Mouse (Mus musculus): ENCODE data around the gene Oog3. TPM values are rescaled to one million over a fixed set of nuclear protein-coding genes. Genes with fewer than 3 reads are reported as not detected.

Oog3 gene
- not detected in 2 replicates for total RNA-seq (2012; rRNA removed)

GRCm38 (mm10) chr4:144162563-144162962 is at the start of gene Oog3:
Oog3 (minus strand) TSS chr4:144162663.
- Histone ChIP-seq H3K27ac (ENCODE audit: insufficient read depth, low read depth, low read length, poor library complexity, severe bottlenecking) (no peak within 1 kb of the TSS), H3K4me3 (ENCODE audit: insufficient read depth in 1 of 2, low read depth in 1 of 2, low read length in 2 of 2, poor library complexity in 1 of 2, severe bottlenecking in 1 of 2) (no peak within 1 kb of the TSS), H3K9me3 (ENCODE audit: control insufficient read depth, insufficient read depth, low read depth, low read length) (no peaks in the 10 kb centered on the region), H3K4me1 (ENCODE audit: control insufficient read depth in 2 of 2, insufficient read depth in 2 of 2, low read length in 2 of 2, poor library complexity in 1 of 2) (no peaks in the 10 kb centered on the region), H3K36me3 (ENCODE audit: control insufficient read depth, insufficient read depth, low read length, poor library complexity, severe bottlenecking) (no peaks in the 10 kb centered on the region), H3K9ac (ENCODE audit: insufficient read depth, low read depth, low read length, poor library complexity, severe bottlenecking) (no peak within 1 kb of the TSS)
- DNase-seq (ENCODE audit: low read depth, low spot score): no peak
- TF ChIP-seq HCFC1 (IDR thresholded peaks at IDR 0.05; ENCODE audit: borderline replicate concordance, insufficient read depth, low read length): no peak
- TF ChIP-seq ZNF384 (IDR thresholded peaks at IDR 0.05; ENCODE audit: low read depth, low read length): no peak
- TF ChIP-seq ZC3H11A (IDR thresholded peaks at IDR 0.05; ENCODE audit: borderline replicate concordance, low read depth, low read length): no peak
- in situ Hi-C loops (cut with MboI; ENCODE audit: low sequenced_read_pairs in 2 of 2, unreplicated experiment in 2 of 2): no loop called here

- TF ChIP-seq ZNF384 (IDR thresholded peaks at IDR 0.05; ENCODE audit: low read depth, low read length) (no peak), ZC3H11A (IDR thresholded peaks at IDR 0.05; ENCODE audit: borderline replicate concordance, low read depth, low read length) (no peak), MAFK (IDR thresholded peaks at IDR 0.05; ENCODE audit: insufficient read depth, low read depth, low read length) (no peak), HCFC1 (IDR thresholded peaks at IDR 0.05; ENCODE audit: borderline replicate concordance, insufficient read depth, low read length) (no peak), CHD2 (IDR thresholded peaks at IDR 0.05; ENCODE audit: low read depth, low read length) (no peak)
- DNase-seq (ENCODE audit: low read depth, low spot score): no peak
- no peak within 1 kb of the TSS for H3K27ac ChIP-seq (ENCODE audit: insufficient read depth, low read depth, low read length, poor library complexity, severe bottlenecking)
- no peaks in the 10 kb centered on the region for H3K4me1 ChIP-seq (ENCODE audit: control insufficient read depth in 2 of 2, insufficient read depth in 2 of 2, low read length in 2 of 2, poor library complexity in 1 of 2)
- no peak within 1 kb of the TSS for H3K9ac ChIP-seq (ENCODE audit: insufficient read depth, low read depth, low read length, poor library complexity, severe bottlenecking)
- in situ Hi-C loops (cut with MboI; ENCODE audit: low sequenced_read_pairs in 2 of 2, unreplicated experiment in 2 of 2): no loop called here
- H3K4me3 ChIP-seq (ENCODE audit: insufficient read depth in 1 of 2, low read depth in 1 of 2, low read length in 2 of 2, poor library complexity in 1 of 2, severe bottlenecking in 1 of 2): no peak within 1 kb of the TSS
- no peaks in the 10 kb centered on the region for H3K9me3 ChIP-seq (ENCODE audit: control insufficient read depth, insufficient read depth, low read depth, low read length)
- no peaks in the 10 kb centered on the region for H3K36me3 ChIP-seq (ENCODE audit: control insufficient read depth, insufficient read depth, low read length, poor library complexity, severe bottlenecking)
These were observed 28.0 kb upstream of the Oog3 start, which contains the start of gene Oog2 for GRCm38 (mm10) chr4:144190419-144190818. Oog2 (plus strand) TSS chr4:144190719.

Other genes starting within 250 kb of the Oog3 start
- 5.1 and 5.7 TPM in 2 replicates for gene Pramef25, start 211.6 kb downstream of the Oog3 start, total RNA-seq (2012; rRNA removed)
- gene Gm13101, start 195.7 kb downstream of the Oog3 start, total RNA-seq (2012; rRNA removed): 0.26 and 0.27 TPM in 2 replicates
- 0.26 and 1.1 TPM in 2 replicates for gene Pramef17, start 168.3 kb downstream of the Oog3 start, total RNA-seq (2012; rRNA removed)
- gene Pramel4, start 103.5 kb downstream of the Oog3 start, total RNA-seq (2012; rRNA removed): not detected in 2 replicates
- gene Gm13102, start 56.2 kb downstream of the Oog3 start, total RNA-seq (2012; rRNA removed): not detected in 2 replicates
- gene Oog2, start 28.1 kb upstream of the Oog3 start, total RNA-seq (2012; rRNA removed): not detected in 2 replicates
- not detected in 2 replicates for gene C87977, start 50.7 kb upstream of the Oog3 start, total RNA-seq (2012; rRNA removed)
- 0.13 TPM in 1 of 2 replicates, not detected in the other for gene Pramel5, start 117.8 kb upstream of the Oog3 start, total RNA-seq (2012; rRNA removed)
- gene Gm13128, start 167.6 kb upstream of the Oog3 start, total RNA-seq (2012; rRNA removed): 1.4 and 7.5 TPM in 2 replicates
- 3.7 and 4.3 TPM in 2 replicates for gene Gm13119, start 195.3 kb upstream of the Oog3 start, total RNA-seq (2012; rRNA removed)
- gene Pramef20, start 215.3 kb upstream of the Oog3 start, total RNA-seq (2012; rRNA removed): not detected in 2 replicates
- 14.5 and 20.3 TPM in 2 replicates for gene Pramef12, start 245.8 kb upstream of the Oog3 start, total RNA-seq (2012; rRNA removed)